Mouse (Mus musculus) embryo, embryonic 10 days (tissue): ENCODE results near the gene Reln.

Experiments
- DNase-seq: peaks from one replicate; pipeline ENCODE4 v3.0.0-alpha.2; 2015; ENCODE audit warnings: low spot score

Reln gene

DNA sequence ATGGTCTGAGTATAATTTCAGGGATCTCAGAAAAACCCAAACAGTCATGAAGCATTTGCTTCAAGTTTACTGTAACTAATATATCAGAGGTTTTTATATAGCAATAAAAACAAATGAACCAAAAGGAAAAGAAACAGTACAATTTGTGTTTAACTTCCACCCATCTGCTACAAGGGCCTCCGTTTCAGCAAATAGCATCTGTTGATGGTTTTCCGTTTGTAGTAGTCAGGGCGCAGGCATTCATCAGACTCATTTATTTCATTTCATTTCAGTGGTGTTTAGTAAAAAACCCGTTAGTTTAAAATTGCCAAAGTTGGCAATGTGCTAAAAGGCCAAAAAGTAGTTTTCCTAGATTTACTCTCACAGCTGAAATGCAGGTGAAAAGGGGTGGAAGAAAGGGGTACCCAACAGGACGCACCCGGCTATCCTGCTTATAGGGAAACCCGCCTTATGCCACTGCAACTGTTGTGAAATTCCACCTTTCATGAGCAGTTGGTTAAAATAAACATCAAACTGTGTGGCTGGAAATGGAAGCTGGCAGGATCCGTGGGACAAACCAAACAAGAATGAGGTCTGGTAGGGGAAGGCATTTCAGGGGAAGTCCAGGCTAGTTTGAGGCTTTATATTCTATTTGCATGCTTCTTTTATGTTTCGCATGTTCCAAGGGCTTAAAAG lies 237.6 kb downstream of the Reln start:
- no peak for DNase-seq

DNA sequence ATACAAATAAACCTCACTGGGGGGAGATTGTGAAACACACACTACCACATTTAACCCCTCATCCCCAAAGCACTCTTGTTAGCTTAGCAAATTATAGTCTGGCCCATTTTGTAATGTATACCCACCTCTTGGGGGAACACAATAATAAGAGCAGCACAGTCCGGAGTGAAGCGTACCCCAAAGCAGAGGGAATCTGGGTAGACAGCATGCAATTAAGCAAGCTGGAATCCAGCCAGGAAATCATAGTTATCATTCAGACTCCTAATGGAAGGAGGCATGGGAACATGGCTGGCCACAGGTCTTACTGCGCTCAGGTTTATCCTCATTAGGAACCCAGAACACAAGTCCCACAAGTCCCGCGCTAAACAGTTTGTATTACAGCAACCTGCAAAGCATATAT lies 249.5 kb downstream of the Reln start:
- DNase-seq = no peak

DNA sequence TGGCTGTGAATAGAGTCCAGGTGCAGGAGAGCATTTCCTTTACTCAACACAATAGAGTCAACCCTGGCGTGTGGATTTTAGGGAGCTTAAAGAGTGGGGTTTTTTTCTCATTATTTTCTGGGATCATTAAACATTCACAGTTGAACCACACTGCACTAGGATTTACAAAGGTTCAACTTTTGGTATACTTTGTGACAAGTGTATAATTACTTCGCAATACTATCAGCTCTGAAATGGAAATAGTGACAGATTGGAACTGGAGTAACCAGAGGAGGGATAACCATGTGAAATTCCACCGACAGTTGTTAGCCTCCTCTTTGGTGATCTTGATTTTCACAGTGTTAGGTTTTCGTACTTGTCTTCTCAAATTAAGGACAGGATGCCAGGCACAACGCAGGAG lies 250.5 kb downstream of the Reln start:
- DNase-seq = no peak

DNA sequence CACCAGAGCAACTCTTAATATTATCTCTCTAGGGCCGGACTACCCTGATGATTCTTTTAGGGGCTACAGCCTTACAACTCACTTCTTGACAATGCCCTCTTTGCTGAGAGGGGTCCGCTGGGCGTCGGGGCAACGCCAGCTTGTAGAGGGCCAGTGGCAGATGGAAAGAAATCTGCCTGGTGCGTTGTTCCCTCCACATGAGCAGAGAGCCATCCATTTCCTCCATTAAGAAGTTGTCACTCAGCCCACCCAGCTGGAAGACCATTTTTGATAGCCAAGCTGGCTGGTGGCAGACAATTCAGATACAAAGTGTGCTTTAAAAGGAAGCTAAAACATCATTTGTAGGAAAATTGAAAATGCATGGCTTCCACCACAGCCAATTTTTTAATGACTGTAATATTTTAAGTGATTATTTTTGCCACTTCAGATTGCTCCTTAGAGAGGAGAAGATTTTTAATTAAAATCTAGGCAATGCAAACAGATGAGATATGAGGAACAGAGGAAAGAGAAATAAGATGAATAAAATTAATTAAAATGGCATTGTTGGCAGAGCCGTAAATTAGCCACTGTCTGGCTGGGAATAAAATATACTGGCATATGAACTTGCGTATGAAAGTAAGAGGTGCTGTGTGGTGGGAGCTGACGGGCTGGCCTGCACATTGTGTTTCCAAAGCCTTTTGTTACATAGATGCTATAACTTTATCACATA lies 251.2 kb downstream of the Reln start:
- peak; percentile 27 for DNase-seq

DNA sequence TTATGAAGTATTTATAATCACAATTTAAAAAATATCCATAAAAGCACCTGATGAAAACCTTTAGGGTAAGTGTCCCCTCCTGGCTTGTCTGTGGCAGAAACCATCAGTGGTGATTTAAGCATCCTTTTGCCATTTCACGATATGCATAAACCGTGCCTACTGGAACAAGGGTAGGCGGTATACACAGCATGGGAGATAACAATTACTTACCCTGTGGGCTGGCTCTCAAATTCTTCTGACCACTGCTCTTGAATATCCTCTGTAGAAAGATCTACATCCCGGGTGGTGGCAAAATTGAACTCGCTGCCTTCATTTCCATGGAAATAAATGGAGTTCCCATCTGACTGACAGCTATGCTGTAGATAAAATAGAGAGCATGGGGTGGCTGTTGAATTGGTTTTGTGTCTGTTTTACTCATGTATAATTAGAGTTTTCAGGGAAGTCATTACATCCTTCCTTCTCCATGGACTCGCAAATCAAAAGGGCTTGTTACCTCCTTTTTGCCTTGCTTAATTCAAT lies 264.0 kb downstream of the Reln start:
- DNase-seq = no peak

DNA sequence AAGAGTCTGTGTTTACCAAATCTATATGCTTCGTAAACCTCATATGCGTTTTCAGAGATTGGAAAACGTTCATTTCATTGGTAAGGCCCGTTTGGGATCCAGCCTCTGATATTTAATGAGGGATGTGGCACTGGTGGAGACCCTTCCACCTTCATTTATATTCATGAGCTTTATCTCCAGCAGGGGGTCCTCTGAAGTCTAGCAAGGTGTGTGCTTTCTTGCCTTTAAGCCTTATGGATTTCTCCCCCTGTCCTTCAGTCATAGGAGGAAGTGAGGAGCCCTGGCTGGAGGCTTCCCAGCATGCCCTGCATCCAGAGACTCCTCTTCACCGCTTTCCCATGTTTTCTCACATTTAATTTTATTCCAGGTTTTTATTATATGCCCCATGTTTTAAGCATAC lies 269.5 kb downstream of the Reln start:
- DNase-seq = no peak

DNA sequence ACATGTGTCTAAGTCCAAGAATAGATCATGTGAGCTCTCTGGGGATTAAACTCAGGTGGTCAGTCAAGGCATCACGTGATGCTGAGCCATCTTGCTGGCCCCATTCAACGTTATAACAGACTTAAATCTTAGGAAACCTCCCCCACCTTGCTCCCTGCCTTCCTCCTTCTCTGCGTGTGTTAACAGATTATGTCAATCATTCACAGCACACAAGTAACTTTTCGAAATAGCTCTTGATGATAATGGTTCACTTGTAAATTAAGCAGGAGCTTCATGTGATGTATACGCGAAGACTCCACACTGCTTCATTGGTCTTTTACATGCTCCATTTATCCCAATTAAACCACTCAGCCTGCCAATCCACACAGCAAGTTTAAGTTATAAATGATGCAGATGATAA lies 271.9 kb downstream of the Reln start:
- DNase-seq = no peak

DNA sequence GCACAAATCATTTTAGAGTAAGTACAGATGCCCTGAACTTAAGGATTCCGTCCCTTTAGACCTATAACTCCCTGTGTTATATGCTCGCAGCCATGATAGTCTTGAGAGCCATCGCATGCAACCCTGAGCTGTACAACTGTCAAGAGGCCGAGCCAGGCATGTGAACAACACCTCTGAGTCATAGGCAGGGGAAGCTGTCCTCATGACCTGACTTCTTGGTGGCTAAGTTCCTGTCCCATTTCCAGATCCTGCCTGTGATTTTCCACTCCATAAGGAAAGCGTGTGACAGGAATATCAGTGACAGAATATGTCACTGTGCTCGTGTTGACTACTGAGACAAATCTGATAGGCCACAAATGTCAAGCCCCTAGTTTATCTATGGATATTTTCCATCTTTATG lies 285.3 kb downstream of the Reln start:
- no peak for DNase-seq

DNA sequence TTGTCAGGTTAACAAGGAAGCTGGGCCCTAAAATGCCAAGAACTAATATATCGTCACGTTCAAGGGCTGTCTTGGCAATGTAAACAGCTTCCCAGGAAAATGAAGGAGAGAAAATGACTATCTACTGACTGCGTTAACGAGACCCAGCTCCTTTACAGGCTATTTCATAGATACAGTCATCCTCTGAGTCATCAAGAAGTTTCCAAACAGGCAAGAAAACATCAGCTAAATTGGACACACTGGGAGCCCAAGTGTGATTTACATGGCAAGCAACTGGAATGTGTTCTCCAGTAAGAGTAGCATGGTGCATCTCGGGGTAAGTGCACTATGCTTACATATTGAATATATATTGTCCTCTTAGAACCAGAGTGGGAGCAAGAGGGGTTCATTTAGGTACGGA lies 302.7 kb downstream of the Reln start:
- DNase-seq = no peak

DNA sequence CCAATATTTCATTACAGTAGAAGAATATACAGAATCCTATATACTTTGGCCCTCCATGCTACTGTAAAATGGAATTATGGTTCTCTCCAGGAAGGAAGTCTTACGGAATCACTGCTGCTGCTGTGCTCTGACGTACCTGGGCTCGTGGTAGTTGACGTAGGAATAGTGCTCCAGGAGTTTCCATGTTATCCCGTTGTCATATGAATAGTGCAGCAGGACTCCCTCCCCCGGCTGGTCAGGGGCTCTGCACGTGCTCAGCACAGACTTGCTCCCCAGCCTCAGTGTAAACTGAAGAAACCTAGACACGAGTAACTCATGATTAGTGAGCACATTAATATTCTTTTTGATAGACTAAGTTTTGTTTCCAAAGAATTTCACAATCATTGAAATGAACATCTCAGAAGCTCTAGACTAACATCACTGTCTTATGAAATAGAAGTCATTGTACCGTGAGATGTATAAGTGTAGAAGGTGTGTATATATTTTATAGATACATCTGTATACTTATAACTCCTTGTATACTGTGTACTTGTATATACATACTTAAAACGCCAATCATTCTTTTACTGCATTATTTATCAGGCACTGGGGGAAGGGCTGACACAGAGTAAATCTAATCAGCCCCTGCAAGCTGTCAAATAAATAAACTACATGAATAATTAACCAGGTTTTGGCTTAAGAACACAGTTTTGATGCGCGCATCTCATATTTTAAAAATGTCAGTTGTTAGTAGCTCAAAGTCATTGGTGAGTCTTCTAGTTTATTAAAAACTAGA lies 304.9 kb downstream of the Reln start:
- no peak for DNase-seq

DNA sequence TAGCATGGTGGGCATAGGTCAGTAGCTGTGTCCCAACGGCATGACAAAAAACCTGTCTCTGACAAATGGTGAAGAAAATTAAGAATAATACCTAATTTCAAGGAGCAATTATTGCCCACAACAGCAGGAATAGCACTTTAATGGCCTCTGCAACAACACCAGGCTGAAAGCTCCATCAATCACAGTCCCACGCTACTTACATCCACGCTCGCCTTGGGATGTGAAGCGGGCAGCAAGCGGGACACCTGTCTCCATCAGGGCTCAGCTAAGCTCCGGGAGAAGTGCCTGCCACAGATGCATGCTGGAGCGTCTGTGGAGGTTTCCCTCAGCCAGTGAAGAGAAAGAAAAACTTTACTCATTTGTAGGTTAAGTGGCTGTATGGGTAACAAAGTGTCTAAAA lies 309.3 kb downstream of the Reln start:
- DNase-seq = peak; percentile 29

DNA sequence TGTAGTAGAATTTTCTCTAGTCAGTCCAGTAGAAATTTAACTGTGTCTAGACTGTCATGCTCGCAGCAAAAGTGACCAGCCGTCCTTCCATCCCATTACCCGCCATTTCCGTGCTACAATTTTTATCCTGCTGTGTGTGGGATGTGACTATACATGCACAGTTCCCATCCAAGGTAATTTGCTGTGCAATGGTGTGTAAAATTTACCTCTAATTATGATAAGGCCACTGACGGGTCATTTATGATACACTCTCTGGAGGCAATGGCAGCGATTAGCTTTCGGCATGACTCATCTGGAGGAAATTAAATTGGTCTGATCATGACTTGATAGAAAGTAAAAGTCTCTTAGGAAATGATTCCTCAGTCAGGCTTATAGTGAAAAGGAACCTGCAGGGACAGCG lies 311.5 kb downstream of the Reln start:
- no peak for DNase-seq

DNA sequence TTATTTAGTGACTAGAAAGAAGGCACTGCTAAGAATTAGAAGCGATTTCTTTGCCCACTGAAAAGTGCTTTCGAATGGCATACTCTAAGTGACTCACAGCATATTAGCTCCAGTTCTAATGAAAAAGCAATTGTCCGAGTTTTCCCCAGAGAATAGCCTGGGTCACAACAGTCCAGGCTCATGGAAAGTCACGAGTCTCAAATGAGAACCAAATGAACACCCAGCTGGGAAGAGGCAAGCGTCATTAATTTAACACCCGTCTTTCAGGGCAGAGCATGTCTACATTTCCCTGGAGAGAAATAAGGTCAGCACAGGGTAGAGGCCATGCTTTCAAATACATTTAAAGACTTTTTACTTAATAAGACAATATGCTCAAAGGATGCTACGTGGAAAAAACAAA lies 312.8 kb downstream of the Reln start:
- peak; percentile 70 for DNase-seq

DNA sequence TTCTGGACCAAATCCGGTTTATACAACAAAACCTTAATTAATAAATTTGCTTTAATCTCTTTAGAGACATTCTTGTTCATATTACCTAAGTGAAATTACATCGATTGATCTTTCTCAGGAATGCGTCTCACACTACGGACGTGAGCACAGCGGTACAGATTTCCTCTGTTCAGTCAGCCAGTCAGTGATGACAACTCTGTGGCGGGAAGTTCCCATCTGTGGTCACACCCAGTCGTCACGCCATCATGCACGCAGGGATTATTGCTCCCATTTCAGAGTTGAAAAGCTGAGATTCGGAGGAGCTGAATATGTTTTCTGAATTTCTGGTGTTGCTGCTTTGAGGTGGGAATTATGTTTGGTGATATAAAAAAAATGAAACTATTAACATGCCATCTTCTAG lies 316.1 kb downstream of the Reln start:
- no peak for DNase-seq

DNA sequence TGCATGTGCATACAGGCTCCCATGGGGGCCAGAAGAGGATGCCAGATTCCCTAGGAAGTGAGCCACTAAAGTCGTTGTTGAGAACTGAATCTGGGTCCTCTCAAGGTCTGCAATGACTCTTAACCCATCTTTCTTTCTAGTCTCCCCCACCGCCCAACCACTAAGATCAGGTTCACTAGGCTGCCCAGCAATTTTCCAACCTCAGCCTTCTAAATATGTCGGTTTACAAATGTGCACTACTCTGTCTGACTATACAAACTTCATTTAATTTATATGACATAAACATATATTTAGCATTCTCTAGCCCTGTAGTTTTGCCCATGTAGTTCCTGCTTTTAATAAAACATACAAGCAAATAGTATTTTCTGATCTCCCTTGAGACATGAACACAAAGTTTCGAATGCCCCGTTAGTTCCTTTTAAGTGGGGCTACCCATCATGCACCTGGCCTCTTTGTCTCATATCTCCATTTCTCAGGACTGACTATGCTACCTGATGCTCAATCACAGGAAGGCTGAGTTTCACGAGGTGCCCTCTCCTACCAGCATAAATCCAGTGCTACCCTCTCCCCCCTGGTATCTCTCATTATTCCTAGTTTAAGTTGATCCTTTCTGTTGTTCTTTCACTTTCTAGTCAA lies 317.1 kb downstream of the Reln start:
- DNase-seq = no peak

DNA sequence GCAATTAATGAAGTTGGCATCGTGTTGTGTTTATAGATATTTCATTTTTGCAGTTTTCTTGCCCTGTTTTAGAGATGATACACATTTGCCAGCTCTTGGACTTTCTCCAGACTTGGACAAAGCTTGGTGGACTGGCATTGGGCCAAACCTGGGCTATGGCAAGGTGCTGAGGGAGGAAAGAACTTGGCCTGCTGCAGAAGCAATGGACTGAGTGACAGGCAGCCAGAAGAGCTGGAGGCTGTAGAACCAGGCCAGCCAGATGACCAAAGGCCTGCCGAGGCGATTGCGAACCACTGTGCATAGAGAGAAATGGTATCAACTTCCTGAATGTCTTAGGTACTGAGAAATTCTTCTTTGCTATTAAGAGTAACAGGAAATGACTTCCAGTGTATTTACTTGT lies 318.8 kb downstream of the Reln start:
- no peak for DNase-seq

DNA sequence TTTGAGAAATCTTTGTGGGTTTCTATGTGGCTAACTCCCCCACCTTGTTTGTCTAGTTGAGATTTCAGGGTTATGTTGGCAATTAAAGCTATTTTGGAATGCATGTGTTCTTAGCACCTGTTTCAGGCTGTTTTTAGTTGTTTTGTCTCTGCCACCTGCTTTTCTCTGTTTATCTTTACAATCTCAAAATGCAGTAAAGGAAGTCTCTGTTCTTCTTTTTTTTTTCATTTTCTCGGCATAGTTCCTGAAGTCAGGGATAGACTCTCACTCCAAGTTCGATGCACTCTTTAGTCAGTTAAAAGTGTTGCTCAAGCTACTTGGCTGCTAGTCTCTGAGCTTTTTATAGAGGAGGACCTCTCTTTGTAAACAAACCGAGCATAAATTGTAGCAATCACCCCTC lies 320.4 kb downstream of the Reln start:
- DNase-seq = no peak

DNA sequence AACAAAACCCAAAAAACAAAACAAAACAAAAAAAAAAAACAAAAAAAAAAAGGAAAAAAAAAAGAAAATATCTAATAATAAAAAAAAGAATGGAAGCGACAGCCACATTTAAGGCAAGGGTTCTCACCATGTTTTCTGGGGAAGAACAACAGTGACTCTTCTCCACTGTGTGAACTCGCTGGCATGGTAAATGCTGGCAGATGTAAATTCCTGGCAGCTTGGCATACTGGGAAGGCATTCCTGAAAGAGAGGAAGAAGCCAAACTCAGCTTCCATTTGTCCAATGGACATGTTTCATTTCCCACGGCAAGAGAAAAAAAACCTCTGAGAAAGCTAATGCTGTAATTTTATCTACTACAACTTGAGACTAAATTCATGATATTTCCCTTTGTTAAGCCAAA lies 326.6 kb downstream of the Reln start:
- no peak for DNase-seq

DNA sequence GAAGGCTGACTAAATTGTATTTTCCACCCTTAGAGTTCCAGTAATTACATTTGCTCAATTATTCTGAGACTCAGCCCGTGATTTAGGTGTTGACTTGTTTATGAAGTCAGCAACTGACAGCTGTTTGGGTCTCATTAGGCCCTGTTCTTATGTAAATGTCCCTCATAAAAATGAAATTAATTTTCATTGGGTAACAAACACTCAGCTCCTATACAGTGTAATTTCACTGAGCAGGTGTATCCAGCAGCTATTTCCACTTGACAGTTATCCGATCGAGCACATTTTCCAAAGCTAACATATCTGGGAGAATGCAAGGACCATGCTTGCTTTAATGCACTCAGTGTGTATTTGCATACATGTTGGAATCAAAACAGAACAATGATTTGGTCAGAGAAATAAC lies 330.0 kb downstream of the Reln start:
- no peak for DNase-seq

DNA sequence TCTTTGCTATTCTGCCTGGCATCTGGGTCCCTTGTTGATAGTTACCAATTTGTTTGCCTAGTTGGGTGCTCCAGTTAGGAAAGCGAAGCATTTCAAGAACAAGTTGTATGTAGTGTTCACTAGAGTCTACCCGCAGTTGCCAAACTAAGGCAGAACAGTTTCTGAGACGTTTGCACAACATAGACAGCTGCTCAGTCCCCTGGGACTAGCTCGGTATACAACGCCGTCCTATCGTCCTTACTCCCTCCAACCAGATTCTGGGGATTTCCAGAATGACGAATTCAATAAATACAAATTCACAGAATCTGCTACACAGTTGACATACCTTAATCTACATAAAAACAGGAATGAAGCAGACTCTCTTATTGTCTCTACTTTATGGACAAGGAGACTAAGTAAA lies 335.4 kb downstream of the Reln start:
- DNase-seq = no peak

DNA sequence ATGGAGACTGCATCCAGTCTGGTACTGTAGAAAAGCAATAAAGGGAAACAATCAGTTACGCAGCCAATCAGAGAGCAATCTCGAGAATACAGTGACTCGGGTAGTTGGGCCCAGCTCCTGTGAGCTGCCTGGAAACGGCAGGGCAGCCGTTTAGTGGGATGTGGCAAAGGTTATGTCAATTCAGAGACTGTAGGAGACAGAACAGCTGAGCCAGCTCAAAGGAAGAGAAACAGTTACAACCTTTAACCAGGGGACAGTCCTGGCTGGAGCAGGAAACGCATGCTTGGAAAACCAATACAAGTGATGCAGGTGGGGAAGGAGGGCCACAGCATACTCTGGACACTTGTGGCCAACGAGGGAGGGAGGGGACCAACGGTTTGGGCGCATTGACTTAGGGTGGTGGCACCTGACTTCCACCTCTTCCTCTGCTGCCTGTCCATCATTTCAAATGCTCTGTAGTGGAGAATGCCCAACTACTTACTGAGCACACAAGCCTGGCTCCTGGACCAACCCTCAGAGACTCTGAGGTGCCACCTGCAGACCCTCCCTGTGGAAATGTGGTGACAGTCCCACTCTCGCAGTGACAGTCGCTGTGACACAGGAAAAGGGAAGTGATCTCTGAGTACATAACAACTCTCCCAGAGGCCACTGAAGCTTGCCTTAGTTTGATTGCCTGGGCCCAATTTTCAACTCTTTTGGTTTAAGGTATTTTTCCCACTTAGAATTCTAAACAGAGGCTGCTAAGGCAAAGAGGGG lies 337.0 kb downstream of the Reln start:
- peak; percentile 19 for DNase-seq

DNA sequence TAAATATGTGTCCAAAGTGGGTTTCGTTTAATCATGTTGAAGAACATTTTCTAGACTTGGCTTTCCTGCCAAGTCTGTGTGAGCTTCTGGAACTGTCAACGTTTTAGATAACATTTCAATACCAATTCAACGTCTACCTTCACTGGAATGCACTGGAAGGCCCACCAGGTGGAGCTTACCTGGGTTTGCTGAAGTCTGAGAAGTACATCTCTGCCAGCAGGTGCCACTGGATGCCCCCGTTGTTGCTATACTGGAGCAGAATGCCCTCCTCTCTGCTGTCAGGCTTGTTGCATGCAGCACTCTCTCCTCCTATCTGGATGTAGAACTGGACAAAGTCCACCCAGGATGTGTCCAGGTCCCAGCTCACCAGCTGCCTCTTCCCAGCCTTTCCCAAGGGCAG lies 340.6 kb downstream of the Reln start:
- DNase-seq = no peak
